Mouse (Mus musculus): ENCODE measurements at regions not wholly inside any gene's neighbourhood (a gene's known extent, or its start where the extent isn't known, plus 50 kb on each side); places are given as distances from the start of the nearest gene placed in this dataset.

GRCm38 (mm10) chr16:39579621-39580020 lies 404.5 kb upstream of the Lsamp start:
- TF ChIP-seq CTCF (IDR thresholded peaks at IDR 0.05; ENCODE audit: borderline replicate concordance, insufficient read depth, low read depth, low read length) = no peak
- no peak for TF ChIP-seq POLR2A (IDR thresholded peaks at IDR 0.05; ENCODE audit: borderline replicate concordance, insufficient read depth, low read length)
